Mouse (Mus musculus): ENCODE results near the gene Iqck. TPM values are rescaled to one million over a fixed set of nuclear protein-coding genes. Genes with fewer than 3 reads are reported as not detected.

The Iqck gene
- polyA plus RNA-seq, 1 experiment from 2014 or later: 2.2 TPM

Other genes starting within 250 kb of the Iqck start
- gene Gde1, start 150.0 kb upstream of the Iqck start, polyA plus RNA-seq (2014; fragmentation: Nextera tagmentation; extraction: Ambion mirVana): 114 and 125 TPM in 2 replicates
- 8.3 and 9.0 TPM in 2 replicates for gene Ccp110, start 143.2 kb upstream of the Iqck start, polyA plus RNA-seq (2014; fragmentation: Nextera tagmentation; extraction: Ambion mirVana)
- 67.7 and 79.0 TPM in 2 replicates for gene Vps35l, start 115.5 kb upstream of the Iqck start, polyA plus RNA-seq (2014; fragmentation: Nextera tagmentation; extraction: Ambion mirVana)
- gene Knop1, start 502 bp downstream of the Iqck start, polyA plus RNA-seq (2014; fragmentation: Nextera tagmentation; extraction: Ambion mirVana): 112 and 115 TPM in 2 replicates
- 6.0 and 7.9 TPM in 2 replicates for gene Gprc5b, start 139.5 kb downstream of the Iqck start, polyA plus RNA-seq (2014; fragmentation: Nextera tagmentation; extraction: Ambion mirVana)

All from intestine, embryonic 14.5 days (tissue).